ENCODE assay signal across 22 mouse cellular contexts in genomic region chr1:82826911-82827310, GRCm38 (mm10). TPM values are rescaled to one million over a fixed set of nuclear protein-coding genes. Genes with fewer than 3 reads are reported as not detected.
DNase-seq lines count a peak whose midpoint lies in the region; ATAC-seq and TF ChIP-seq lines count a peak whose summit lies in the region.
"Had no signal": no experiment of that assay in that cellular context is flagged by ENCODE, and none has a peak within 500 bp of the region (broad histone marks: within the 10 kb centered on the region; RNA-seq: fewer than 3 reads in every experiment).

No protein-coding gene starts in this region.

- no peaks in the 10 kb centered on the region for H3K4me1 ChIP-seq in kidney, adult 2 months (ENCODE audit: control insufficient read depth, insufficient read depth, low read length)
- H3K4me1 ChIP-seq in kidney, embryonic 14.5 days (ENCODE audit: control insufficient read depth, insufficient read depth, low read length) = no peaks in the 10 kb centered on the region
- H3K4me1 ChIP-seq in liver, adult 2 months (ENCODE audit: control insufficient read depth, insufficient read depth, low read length) = peaks cover 2% of the 10 kb centered on the region; the same call in 1 of the 2 replicates
- H3K4me1 ChIP-seq in forebrain, embryonic 15.5 days = no peaks in the 10 kb centered on the region

- H3K79me2 ChIP-seq in liver, adult 2 months (ENCODE audit: control insufficient read depth, insufficient read depth, low read length) = no peaks in the 10 kb centered on the region

- no peak for TF ChIP-seq POLR2A in kidney, adult 2 months (IDR thresholded peaks at IDR 0.05; ENCODE audit: low read depth, low read length)
- no peak for TF ChIP-seq POLR2A in liver, adult 2 months (IDR thresholded peaks at IDR 0.05; ENCODE audit: extremely low read depth, insufficient read depth, low read length)

- no peak overlapping the region for H3K27ac ChIP-seq in kidney, adult 2 months (ENCODE audit: insufficient read depth, low read depth, low read length)
- no peak overlapping the region for H3K27ac ChIP-seq in kidney, embryonic 14.5 days (ENCODE audit: low read depth, low read length)
- H3K27ac ChIP-seq in liver, adult 2 months (replicated peaks; ENCODE audit: insufficient read depth, low read depth, low read length) = no peak overlapping the region
- H3K27ac ChIP-seq in forebrain, embryonic 15.5 days (replicated peaks) = no peak overlapping the region
- H3K27ac ChIP-seq: heart, embryonic 15.5 days; hindbrain, embryonic 12.5 days; kidney, postnatal 0 days had no signal

- whole genome bisulfite sequencing in kidney, adult 2 months = 47% methylated on average over 5 of the region's 5 CpGs
- WGBS in kidney, embryonic 14.5 days = 47% methylated on average over 5 of the region's 5 CpGs
- 30% methylated on average over 5 of the region's 5 CpGs for WGBS in liver, adult 2 months
- 67% methylated on average over 5 of the region's 5 CpGs for WGBS in forebrain, embryonic 15.5 days

- no peak overlapping the region for H3K4me2 ChIP-seq in kidney, embryonic 14.5 days (replicated peaks; ENCODE audit: low read depth, low read length)
- H3K4me2 ChIP-seq in forebrain, embryonic 15.5 days (replicated peaks) = no peak overlapping the region
- H3K4me2 ChIP-seq: heart, embryonic 15.5 days; hindbrain, embryonic 12.5 days; lung, embryonic 14.5 days had no signal

- H3K4me3 ChIP-seq in kidney, adult 2 months (ENCODE audit: insufficient read depth, low read depth, low read length) = no peak overlapping the region
- H3K4me3 ChIP-seq in kidney, embryonic 14.5 days (ENCODE audit: low read length) = no peak overlapping the region
- no peak overlapping the region for H3K4me3 ChIP-seq in liver, adult 2 months (ENCODE audit: insufficient read depth, low read depth, low read length)
- H3K4me3 ChIP-seq in forebrain, embryonic 15.5 days = no peak overlapping the region
- H3K4me3 ChIP-seq: heart, embryonic 15.5 days; hindbrain, embryonic 12.5 days had no signal

- peak; percentile 68 for DNase-seq in kidney, adult 2 months
- peak; percentile 7 for DNase-seq in forelimb bud, embryonic 11.5 days (ENCODE audit: low read depth, low spot score)
- peak; percentile 54 for DNase-seq in liver, adult 2 months (ENCODE audit: extremely low read depth, low read depth, low spot score)
- peak; percentile 76 for DNase-seq in yolk sac, embryonic 10.5 days (ENCODE audit: low spot score)
- DNase-seq in lung, postnatal 25 days (ENCODE audit: low spot score) = no peak
- DNase-seq: adrenal gland, postnatal 36 days; cerebellum, adult 9-10 months; left cerebral cortex, postnatal 4 days; lung, embryonic 14.5 days; right cerebral cortex, postnatal 25 days had no signal

- ATAC-seq in kidney, embryonic 14.5 days (ENCODE audit: low FRiP score, low TSS enrichment) = no peak
- ATAC-seq in forebrain, embryonic 15.5 days (replicated peaks) = no peak
- ATAC-seq: activated CD4-positive, CD25-positive, alpha-beta regulatory T cell, adult 4 months had no signal

- H3K9me3 ChIP-seq in kidney, embryonic 14.5 days (ENCODE audit: control insufficient read depth, low read length) = no peaks in the 10 kb centered on the region
- no peaks in the 10 kb centered on the region for H3K9me3 ChIP-seq in forebrain, embryonic 15.5 days
- H3K9me3 ChIP-seq: heart, embryonic 15.5 days; hindbrain, embryonic 12.5 days had no signal

- H3K27me3 ChIP-seq in kidney, adult 2 months (replicated peaks; ENCODE audit: control insufficient read depth, insufficient read depth, low read length) = no peaks in the 10 kb centered on the region
- no peaks in the 10 kb centered on the region for H3K27me3 ChIP-seq in kidney, embryonic 14.5 days (ENCODE audit: control insufficient read depth, insufficient read depth, low read length)
- H3K27me3 ChIP-seq in liver, adult 2 months (ENCODE audit: control insufficient read depth, insufficient read depth, low read length) = no peaks in the 10 kb centered on the region
- no peaks in the 10 kb centered on the region for H3K27me3 ChIP-seq in forebrain, embryonic 15.5 days
- H3K27me3 ChIP-seq: heart, embryonic 15.5 days; hindbrain, embryonic 12.5 days had no signal

- TF ChIP-seq CTCF in kidney, adult 2 months (conservative IDR thresholded peaks at IDR 0.05; ENCODE audit: insufficient read depth, insufficient read length, low read depth, low read length) = no peak
- no peak for TF ChIP-seq CTCF in liver, adult 2 months (IDR thresholded peaks at IDR 0.05; ENCODE audit: low read depth, low read length)

- no peaks in the 10 kb centered on the region for H3K36me3 ChIP-seq in kidney, adult 2 months (ENCODE audit: control insufficient read depth, insufficient read depth, low read length)
- no peaks in the 10 kb centered on the region for H3K36me3 ChIP-seq in kidney, embryonic 14.5 days (ENCODE audit: control insufficient read depth, insufficient read depth, low read length)
- H3K36me3 ChIP-seq in liver, adult 2 months (ENCODE audit: control insufficient read depth, insufficient read depth, low read length) = no peaks in the 10 kb centered on the region
- H3K36me3 ChIP-seq in forebrain, embryonic 15.5 days = no peaks in the 10 kb centered on the region
- H3K36me3 ChIP-seq: heart, embryonic 15.5 days; hindbrain, embryonic 12.5 days had no signal

- no peak overlapping the region for H3K9ac ChIP-seq in kidney, embryonic 14.5 days (ENCODE audit: low read depth, low read length)
- no peak overlapping the region for H3K9ac ChIP-seq in liver, adult 2 months (ENCODE audit: low read depth, low read length)
- H3K9ac ChIP-seq in forebrain, embryonic 15.5 days (replicated peaks) = no peak overlapping the region
- H3K9ac ChIP-seq: heart, embryonic 15.5 days; hindbrain, embryonic 12.5 days; lung, embryonic 14.5 days had no signal

RNA-seq across cellular contexts. Expression of gene Agfg1, which starts 12.4 kb away (rescaled TPM):
- polyA plus RNA-seq in kidney, adult 2 months (2012; rRNA removed) = 33.9 and 37.3 TPM in 2 replicates
- polyA plus RNA-seq in kidney, embryonic 14.5 days (2014; fragmentation: Nextera tagmentation; extraction: Ambion mirVana) = 27.9 and 47.8 TPM in 2 replicates
- 13.1 and 14.8 TPM in 2 replicates for total RNA-seq in liver, adult 2 months (2014; rRNA removed)
- polyA plus RNA-seq in liver, adult 2 months (2012; rRNA removed) = 11.7 and 13.6 TPM in 2 replicates
- polyA plus RNA-seq in forebrain, embryonic 15.5 days (2015; fragmentation: Nextera tagmentation; extraction: Ambion mirVana) = 34.6 and 36.8 TPM in 2 replicates

RNA-seq across cellular contexts. Expression of gene Gm47791, which starts 55.9 kb away (rescaled TPM):
- polyA plus RNA-seq in kidney, adult 2 months (2012; rRNA removed) = not detected in 2 replicates
- not detected in 2 replicates for polyA plus RNA-seq in kidney, embryonic 14.5 days (2014; fragmentation: Nextera tagmentation; extraction: Ambion mirVana)
- not detected in 2 replicates for total RNA-seq in liver, adult 2 months (2014; rRNA removed)
- polyA plus RNA-seq in liver, adult 2 months (2012; rRNA removed) = not detected in 2 replicates
- not detected in 2 replicates for polyA plus RNA-seq in forebrain, embryonic 15.5 days (2015; fragmentation: Nextera tagmentation; extraction: Ambion mirVana)
- total RNA-seq: adrenal gland, postnatal 36 days; gastrocnemius, postnatal 4 days; layer of hippocampus, postnatal 25 days; left cerebral cortex, postnatal 4 days; midbrain, postnatal 0 days had no signal
- polyA plus RNA-seq: activated CD4-positive, CD25-positive, alpha-beta regulatory T cell, adult 4 months; frontal cortex, adult 2 months; heart, embryonic 15.5 days; hindbrain, embryonic 12.5 days; kidney, postnatal 0 days; lung, embryonic 14.5 days; midbrain, postnatal 0 days; neural tube, embryonic 11.5 days; urinary bladder, adult 2 months had no signal

RNA-seq across cellular contexts. Expression of gene Tm4sf20, which starts 58.6 kb away (rescaled TPM):
- polyA plus RNA-seq in kidney, adult 2 months (2012; rRNA removed) = not detected in 2 replicates
- 3.8 TPM in 2 replicates for polyA plus RNA-seq in kidney, embryonic 14.5 days (2014; fragmentation: Nextera tagmentation; extraction: Ambion mirVana)
- total RNA-seq in liver, adult 2 months (2014; rRNA removed) = not detected in 2 replicates
- polyA plus RNA-seq in liver, adult 2 months (2012; rRNA removed) = not detected in 2 replicates
- not detected in 2 replicates for polyA plus RNA-seq in forebrain, embryonic 15.5 days (2015; fragmentation: Nextera tagmentation; extraction: Ambion mirVana)
- total RNA-seq: adrenal gland, postnatal 36 days; gastrocnemius, postnatal 4 days; layer of hippocampus, postnatal 25 days; left cerebral cortex, postnatal 4 days; midbrain, postnatal 0 days had no signal
- polyA plus RNA-seq: frontal cortex, adult 2 months; heart, embryonic 15.5 days; hindbrain, embryonic 12.5 days; lung, embryonic 14.5 days; midbrain, postnatal 0 days had no signal
